Mouse (Mus musculus) hindbrain, postnatal 0 days (tissue): ENCODE results near the gene Dennd1a. TPM values are rescaled to one million over a fixed set of nuclear protein-coding genes. Genes with fewer than 3 reads are reported as not detected.

Experiments
- ATAC-seq: fragments of 200-750 bp; cut with Nextera tagmentation; 2 replicates; pipeline ENCODE4 v1.8.0; 2017; ENCODE audit warnings: mild to moderate bottlenecking, moderate TSS enrichment, moderate library complexity
- DNase-seq: peaks from one replicate; pipeline ENCODE4 v3.0.0-alpha.2; 2015; ENCODE audit warnings: low spot score
- H3K27ac ChIP-seq: fragments of 300-500 bp; sonication (generic); 2 replicates; pipeline ENCODE4 v1.5.1; 2014; ENCODE audit warnings: mild to moderate bottlenecking
- H3K27me3 ChIP-seq: fragments of 300-500 bp; sonication (generic); 2 replicates; pipeline ENCODE4 v1.6.1; 2014; ENCODE audit warnings: low read length, mixed read lengths; ENCODE audit not compliant: insufficient read depth
- H3K36me3 ChIP-seq: fragments of 300-500 bp; sonication (generic); 2 replicates; pipeline ENCODE4 v1.6.1; 2014; ENCODE audit warnings: low read length, mixed read lengths; ENCODE audit not compliant: insufficient read depth
- H3K4me1 ChIP-seq: fragments of 300-500 bp; sonication (generic); 2 replicates; pipeline ENCODE4 v1.6.1; 2014; ENCODE audit warnings: antibody characterized with exemption, low read length, mixed read lengths; ENCODE audit not compliant: insufficient read depth
- H3K4me2 ChIP-seq: fragments of 300-500 bp; sonication (generic); 2 replicates; pipeline ENCODE4 v1.6.1; 2014; ENCODE audit warnings: low read depth, mild to moderate bottlenecking, low read length, moderate library complexity, mixed read lengths
- H3K4me3 ChIP-seq: fragments of 300-500 bp; sonication (generic); 2 replicates; pipeline ENCODE4 v1.5.1; 2014; ENCODE audit warnings: low read length
- H3K9ac ChIP-seq: fragments of 300-500 bp; sonication (generic); replicated peaks from 2 replicates; pipeline ENCODE4 v1.6.1; 2014; ENCODE audit warnings: mild to moderate bottlenecking, low read length, moderate library complexity, mixed read lengths
- H3K9me3 ChIP-seq: fragments of 300-500 bp; sonication (generic); 2 replicates; pipeline ENCODE4 v1.6.1; 2016; ENCODE audit warnings: low read length, mixed read lengths
- CTCF ChIP-seq: IDR thresholded peaks from 2 replicates; pipeline ENCODE4 v1.5.1; 2016; ENCODE audit warnings: antibody characterized with exemption, control low read depth, low read depth
- WGBS: fragments of 180-500 bp; shearing (Covaris S2); extraction: QIAGEN DNeasy Blood & Tissue Kit; methylation state at CpG from one replicate; pipeline ENCODE4 v1.1.7; 2014; 5-methylcytosine and 5-hydroxymethylcytosine counted together
- polyA plus RNA-seq: library from polyadenylated mRNA; unstranded; fragments of >200 nt; fragmentation: Nextera tagmentation; extraction: Ambion mirVana; gene quantifications from 2 replicates; pipeline ENCODE4 v1.2.1, GENCODE M21; 2015
- total RNA-seq: library from RNA; depleted of rRNA; stranded (reverse); fragments of >200 nt; gene quantifications from 2 replicates; pipeline ENCODE4 v1.2.3, GENCODE M21; 2014

Dennd1a gene
- total and polyA plus RNA-seq, 2 experiments from 2014 or later = 14.4 to 51.9 TPM

- Histone ChIP-seq H3K36me3 (no peaks in the 10 kb centered on the region), H3K9ac (no peak overlapping the region), H3K27ac (no peak overlapping the region), H3K27me3 (no peaks in the 10 kb centered on the region), H3K4me3 (no peak overlapping the region), H3K4me2 (no peak overlapping the region), H3K9me3 (no peaks in the 10 kb centered on the region), H3K4me1 (0 out of 2 replicates have a peak, but pooled peaks cover 3% of the 10 kb centered on the region)
- no peak for ATAC-seq
- no peak for DNase-seq
- no peak for TF ChIP-seq CTCF
- WGBS = 93% methylated on average over 4 of the region's 4 CpGs
Measured at GRCm38 (mm10) chr2:38045286-38045685, 241.9 kb downstream of the Dennd1a start.

DNA sequence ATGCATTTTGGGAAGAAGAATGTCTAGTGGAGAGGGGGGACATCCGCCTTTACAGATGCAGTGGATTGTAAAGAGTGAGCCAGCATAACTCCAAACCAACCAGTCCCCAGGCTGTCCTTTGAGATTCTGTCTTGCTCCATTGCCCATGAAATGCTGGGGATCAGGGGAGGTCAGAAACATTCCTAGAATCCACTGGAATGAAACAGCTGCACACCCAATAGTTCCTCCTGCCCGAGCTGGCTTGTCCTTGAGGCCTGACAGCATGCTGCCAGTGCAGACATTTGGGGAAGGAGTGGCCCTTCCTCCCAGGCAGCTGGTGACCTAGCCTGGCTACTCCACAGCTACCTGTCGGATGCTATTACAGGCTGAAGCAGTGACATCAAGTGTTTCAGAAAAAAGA, 246.3 kb downstream of the Dennd1a start:
- H3K36me3 ChIP-seq = no peaks in the 10 kb centered on the region
- H3K4me2 ChIP-seq = no peak overlapping the region
- H3K4me3 ChIP-seq = no peak overlapping the region
- H3K4me1 ChIP-seq = 0 out of 2 replicates have a peak, but pooled peaks cover 3% of the 10 kb centered on the region
- no peak for TF ChIP-seq CTCF
- no peaks in the 10 kb centered on the region for H3K9me3 ChIP-seq
- DNase-seq (no peak), ATAC-seq (no peak)
- no peaks in the 10 kb centered on the region for H3K27me3 ChIP-seq
- no peak overlapping the region for H3K9ac ChIP-seq
- H3K27ac ChIP-seq = no peak overlapping the region
- 26% methylated on average over 3 of the region's 3 CpGs for WGBS

DNA sequence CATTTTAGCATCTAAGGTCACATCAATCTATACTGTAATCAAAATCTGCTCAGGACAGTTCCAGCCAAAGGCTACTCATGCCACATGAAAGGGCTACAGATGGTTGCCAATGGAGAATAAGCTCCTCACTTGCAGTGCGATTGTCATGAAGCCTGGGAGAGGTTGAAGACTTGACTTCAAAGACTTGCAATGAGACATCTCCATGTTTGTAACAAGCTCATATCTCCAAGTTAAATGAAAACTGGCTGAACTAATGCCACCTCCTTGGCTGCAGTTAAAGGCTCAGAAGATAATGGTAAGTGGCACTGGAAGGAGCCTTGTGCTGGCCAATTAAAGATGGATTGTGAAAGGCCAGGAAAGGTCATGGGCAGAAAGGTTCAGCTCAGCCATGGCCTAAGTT, 247.6 kb downstream of the Dennd1a start:
- H3K4me1 ChIP-seq = 0 out of 2 replicates have a peak, but pooled peaks cover 3% of the 10 kb centered on the region
- no peaks in the 10 kb centered on the region for H3K27me3 ChIP-seq
- WGBS = 93% methylated on average over 1 of the region's 1 CpGs
- no peak for ATAC-seq
- H3K4me3 ChIP-seq = no peak overlapping the region
- no peak overlapping the region for H3K9ac ChIP-seq
- no peak for TF ChIP-seq CTCF
- no peaks in the 10 kb centered on the region for H3K36me3 ChIP-seq
- H3K4me2 ChIP-seq = no peak overlapping the region
- H3K9me3 ChIP-seq = no peaks in the 10 kb centered on the region
- H3K27ac ChIP-seq = no peak overlapping the region
- no peak for DNase-seq

DNA sequence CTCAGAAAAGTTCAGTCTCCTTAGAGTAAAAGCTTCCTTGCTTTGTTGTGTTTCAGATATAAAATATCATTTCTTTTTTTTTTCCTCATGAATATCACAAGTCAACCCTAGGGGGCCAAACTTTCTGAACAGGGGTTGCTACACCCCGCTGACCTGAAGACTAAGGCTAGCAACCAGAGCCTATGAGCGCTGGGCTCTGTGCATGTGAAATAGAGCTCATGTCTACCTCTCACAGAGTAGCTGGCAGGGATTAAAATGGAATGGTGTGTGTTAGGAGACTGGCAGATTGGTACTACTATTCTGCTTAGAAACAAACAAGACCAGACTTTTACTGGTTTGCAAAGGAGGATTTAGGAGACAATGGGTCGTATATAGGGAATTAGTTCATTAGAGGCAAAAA, 258.9 kb downstream of the Dennd1a start:
- Histone ChIP-seq H3K4me3 (no peak overlapping the region), H3K36me3 (no peaks in the 10 kb centered on the region), H3K9ac (no peak overlapping the region), H3K27ac (no peak overlapping the region), H3K4me1 (no peaks in the 10 kb centered on the region), H3K9me3 (no peaks in the 10 kb centered on the region), H3K4me2 (no peak overlapping the region), H3K27me3 (no peaks in the 10 kb centered on the region)
- TF ChIP-seq CTCF = no peak
- DNase-seq (no peak), ATAC-seq (no peak)
- 67% methylated on average over 3 of the region's 3 CpGs for WGBS

DNA sequence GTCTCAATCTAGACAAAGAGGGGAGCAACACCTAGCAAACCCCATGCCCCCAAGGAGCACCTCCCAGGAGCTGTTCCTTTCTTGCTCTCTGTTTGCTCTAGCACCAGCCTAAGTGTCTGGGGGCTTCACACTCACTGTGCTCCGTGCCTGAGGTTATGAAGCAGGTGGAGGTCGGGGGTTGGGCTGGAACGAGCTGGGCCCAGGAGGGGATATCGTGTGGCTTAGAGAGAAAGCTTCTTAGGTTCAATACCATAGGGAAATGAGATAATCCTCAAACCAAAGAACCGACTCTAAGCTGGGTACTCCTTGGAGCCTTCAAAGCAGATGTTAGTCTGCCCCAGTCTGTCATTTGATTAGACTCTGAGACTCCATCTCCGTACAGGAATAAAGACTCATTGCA, 261.6 kb downstream of the Dennd1a start:
- ATAC-seq = no peak

DNA sequence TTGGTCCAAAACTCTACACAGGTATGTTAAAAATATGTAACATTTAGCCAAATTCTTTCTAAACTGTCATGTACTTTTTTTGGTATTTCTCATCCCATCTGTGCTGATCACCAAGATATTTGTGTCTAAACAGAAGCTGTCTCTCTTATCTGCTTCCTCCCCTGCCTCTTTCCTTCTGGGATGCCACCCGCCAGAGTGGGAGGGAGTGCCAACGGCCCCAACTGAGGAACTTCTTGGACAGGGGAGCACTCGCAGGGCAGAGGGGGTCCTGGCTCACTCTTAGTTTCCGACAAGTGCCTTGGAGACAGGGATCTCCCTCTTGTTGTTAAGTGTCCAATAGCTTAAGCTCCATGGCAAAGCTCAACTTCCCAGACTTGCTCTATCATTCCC, 263.5 kb downstream of the Dennd1a start:
- 53% methylated on average over 4 of the region's 4 CpGs for WGBS
- no peak overlapping the region for H3K27ac ChIP-seq
- no peaks in the 10 kb centered on the region for H3K4me1 ChIP-seq
- no peak for TF ChIP-seq CTCF
- no peak for ATAC-seq
- no peak overlapping the region for H3K9ac ChIP-seq
- no peaks in the 10 kb centered on the region for H3K9me3 ChIP-seq
- DNase-seq = no peak
- no peak overlapping the region for H3K4me2 ChIP-seq
- H3K4me3 ChIP-seq = no peak overlapping the region
- no peaks in the 10 kb centered on the region for H3K36me3 ChIP-seq
- H3K27me3 ChIP-seq = no peaks in the 10 kb centered on the region

More for the DNA sequence above, 261.6 kb downstream of the Dennd1a start:
- H3K4me3 ChIP-seq = no peak overlapping the region
- H3K36me3 ChIP-seq = no peaks in the 10 kb centered on the region
- DNase-seq = no peak
- TF ChIP-seq CTCF = no peak
- no peaks in the 10 kb centered on the region for H3K27me3 ChIP-seq
- no peak overlapping the region for H3K4me2 ChIP-seq
- no peaks in the 10 kb centered on the region for H3K4me1 ChIP-seq
- no peak overlapping the region for H3K9ac ChIP-seq
- WGBS = 39% methylated on average over 6 of the region's 6 CpGs
- H3K9me3 ChIP-seq = no peaks in the 10 kb centered on the region
- H3K27ac ChIP-seq = no peak overlapping the region

GRCm38 (mm10) chr2:38023054-38023740, 264.0 kb downstream of the Dennd1a start:
- Histone ChIP-seq H3K36me3 (no peaks in the 10 kb centered on the region), H3K9ac (no peak overlapping the region), H3K27ac (no peak overlapping the region), H3K27me3 (no peaks in the 10 kb centered on the region), H3K4me3 (no peak overlapping the region), H3K4me1 (no peaks in the 10 kb centered on the region), H3K4me2 (no peak overlapping the region), H3K9me3 (no peaks in the 10 kb centered on the region)
- DNase-seq (no peak), ATAC-seq (no peak)
- TF ChIP-seq CTCF = no peak
- 62% methylated on average over 9 of the region's 9 CpGs for WGBS
